Mouse (Mus musculus) induced T-regulatory cell, adult 2 months (primary cell): Measurements from ENCODE around the gene Lefty2.

Experiments used
- DNase-seq: peaks from one replicate; pipeline ENCODE4 v3.0.0-alpha.2; 2012; ENCODE audit warnings: low read depth

The Lefty2 gene

DNA sequence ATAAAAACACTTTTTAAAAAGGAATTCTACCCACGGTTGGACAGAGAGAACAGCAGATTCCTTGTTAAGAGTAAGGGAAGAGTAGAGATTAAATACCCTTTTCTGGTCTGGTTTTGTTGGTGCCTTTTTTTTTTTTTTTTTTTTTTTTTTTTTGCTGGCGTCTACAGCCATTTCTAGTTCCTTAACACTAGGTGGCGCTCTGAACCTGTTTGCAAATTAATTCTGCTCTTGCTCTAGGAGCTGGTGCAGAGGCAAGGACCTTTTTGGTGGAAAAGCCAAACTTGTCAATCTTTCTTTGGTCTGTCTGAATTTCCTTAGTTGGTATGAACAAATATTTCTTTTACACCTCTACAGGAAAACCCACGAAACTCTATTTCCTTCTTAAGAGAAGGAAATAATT, 8.2 kb downstream of the Lefty2 start:
- peak; percentile 87 for DNase-seq

DNA sequence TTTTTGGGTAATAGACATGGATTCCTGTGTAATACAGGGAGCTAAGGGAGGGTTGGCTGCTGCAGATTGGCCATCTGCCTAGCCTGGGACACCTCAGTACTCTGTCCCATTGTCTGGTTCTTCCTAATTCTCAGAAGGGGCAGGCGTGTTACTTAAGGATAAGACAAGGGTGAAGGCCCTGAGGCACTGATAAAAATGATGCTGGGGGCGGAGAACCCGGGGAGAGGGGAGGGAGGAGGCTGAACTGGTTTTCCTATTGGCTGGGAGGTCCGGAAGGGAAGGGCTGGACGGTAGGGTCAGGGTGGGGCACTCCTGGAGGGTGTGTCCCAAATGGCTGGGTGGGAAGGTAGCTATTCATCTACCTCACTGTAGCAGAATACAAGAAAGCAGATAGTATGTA, 10.0 kb downstream of the Lefty2 start:
- DNase-seq = peak; percentile 43

DNA sequence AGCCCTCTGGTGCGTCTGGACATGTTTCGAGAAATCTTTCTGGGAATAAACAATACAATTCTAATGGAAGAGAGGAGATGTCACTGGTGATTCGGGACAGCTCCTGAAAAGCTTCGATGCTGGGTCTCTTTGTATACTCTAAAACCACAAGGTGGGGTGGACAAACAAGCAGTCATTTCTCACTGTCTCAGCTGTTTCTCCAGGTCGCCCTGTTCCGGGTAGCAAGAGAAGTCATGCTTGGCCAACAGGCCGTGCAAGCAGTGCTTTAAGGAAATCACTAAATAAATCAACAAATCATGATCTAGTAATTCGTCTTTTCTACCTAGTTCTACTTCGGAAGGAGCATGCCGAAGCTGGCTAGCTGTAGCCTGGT, 10.7 kb downstream of the Lefty2 start:
- DNase-seq = no peak

DNA sequence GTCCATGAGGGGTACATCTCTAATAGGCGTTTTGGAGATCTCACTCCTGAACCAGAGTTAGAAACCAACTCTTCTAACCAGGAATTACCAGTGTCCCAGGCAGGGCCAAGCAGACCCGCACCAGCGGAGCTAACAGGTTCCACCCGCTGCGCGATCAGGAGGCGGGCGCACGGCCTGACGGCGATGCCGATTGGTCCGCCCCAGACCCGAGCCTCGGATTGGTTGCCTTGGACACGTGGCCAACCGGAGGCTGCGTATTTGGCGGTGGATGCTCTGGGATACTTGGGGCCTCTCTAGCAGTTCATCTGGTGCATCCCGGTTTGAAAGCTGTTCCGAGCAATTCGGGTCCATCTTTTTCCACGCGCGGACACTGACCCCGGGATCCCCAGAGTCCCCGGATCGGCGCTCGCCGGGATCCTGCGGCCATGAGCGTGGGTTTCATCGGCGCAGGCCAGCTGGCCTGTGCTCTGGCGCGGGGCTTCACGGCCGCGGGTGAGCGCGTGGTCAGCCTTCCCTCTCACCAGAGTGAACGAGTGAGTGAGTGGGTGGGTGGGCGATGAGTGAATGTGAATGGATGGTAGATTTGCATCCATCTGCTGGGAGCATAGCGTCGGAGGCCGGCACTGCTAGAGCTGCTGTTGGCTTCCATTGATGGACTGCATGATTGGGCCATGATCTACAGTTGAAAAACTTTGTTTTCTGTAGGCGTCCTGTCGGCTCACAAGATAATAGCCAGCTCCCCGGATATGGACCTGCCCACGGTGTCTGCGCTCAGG, 11.3 kb downstream of the Lefty2 start, which contains the start of gene Pycr2:
Pycr2 (plus strand) TSS at position 255 of the 776 bp plus-strand sequence.
- peak; percentile 96 for DNase-seq

DNA sequence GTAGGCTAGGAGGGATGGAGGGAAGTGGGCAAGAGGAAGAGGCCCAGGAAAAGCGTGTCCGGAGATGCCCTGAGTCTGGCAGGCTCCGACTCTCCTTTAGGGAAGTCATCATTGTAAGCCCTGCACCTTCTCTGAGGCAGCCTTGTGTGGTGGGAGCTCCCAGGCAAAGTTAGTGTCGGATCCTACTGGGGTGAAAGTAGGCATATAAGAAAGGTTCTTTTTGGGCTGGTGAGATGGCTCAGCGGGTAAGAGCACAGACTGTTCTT, 11.8 kb downstream of the Lefty2 start:
- no peak for DNase-seq

DNA sequence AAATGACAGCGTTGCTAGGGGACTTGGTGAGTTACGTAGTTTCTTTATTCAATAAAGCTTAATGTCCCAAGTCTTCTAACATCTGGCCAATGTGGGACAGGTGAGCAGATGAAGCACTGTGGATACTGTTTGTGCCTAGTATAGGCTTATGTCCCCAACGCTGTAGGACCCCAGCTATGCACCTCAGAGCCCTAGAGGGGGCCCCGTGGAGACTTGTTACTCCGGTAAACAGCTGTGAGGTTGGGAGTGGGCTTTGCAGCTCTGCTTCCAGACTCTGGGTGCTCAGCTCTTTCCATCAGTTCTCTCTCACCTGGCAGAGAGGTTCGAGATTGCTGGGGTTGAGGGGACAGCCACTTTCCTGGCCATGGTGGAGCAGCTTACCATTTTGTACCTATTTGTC, 12.4 kb downstream of the Lefty2 start:
- DNase-seq = no peak

DNA sequence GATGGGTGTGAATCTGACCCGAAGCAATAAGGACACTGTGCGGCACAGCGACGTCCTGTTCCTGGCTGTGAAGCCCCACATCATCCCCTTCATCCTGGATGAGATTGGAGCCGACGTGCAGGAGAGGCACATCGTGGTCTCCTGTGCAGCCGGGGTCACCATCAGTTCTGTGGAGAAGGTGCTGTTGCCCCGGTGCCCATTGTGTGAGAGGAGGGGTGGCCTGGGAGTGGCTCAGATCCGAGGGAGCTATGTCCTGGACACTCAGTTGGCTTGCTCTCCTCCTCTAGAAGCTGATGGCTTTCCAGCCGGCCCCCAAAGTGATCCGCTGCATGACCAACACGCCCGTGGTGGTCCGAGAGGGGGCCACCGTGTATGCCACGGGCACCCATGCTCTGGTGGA, 13.0 kb downstream of the Lefty2 start:
- DNase-seq = no peak

DNA sequence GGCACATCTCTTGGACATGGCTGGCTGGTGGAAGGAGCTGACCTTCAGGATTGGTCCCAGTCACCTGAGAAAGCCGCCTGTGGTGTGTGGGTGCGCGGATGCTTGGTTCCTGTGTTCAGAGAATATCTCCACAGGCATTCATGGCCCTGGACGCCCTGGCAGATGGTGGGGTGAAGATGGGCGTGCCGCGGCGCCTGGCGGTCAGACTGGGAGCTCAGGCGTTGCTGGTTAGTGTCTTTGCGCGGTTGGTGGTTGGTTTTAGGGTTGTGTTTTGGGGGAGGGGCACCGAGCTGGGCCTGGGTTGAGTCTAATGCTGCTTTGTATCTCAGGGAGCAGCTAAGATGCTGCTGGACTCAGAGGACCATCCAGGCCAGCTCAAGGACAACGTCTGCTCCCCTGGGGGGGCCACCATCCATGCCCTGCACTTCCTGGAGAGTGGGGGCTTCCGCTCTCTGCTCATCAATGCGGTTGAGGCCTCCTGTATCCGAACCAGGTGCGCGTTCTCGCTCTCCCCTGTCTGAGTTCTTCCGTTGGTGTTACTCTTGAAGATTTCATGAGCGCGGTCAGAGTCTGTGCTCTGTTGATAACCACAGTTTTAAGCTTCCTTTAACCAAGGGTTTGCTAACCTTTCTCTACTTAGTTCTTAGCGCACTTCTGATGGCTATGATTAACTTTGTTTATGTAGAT, 13.7 kb downstream of the Lefty2 start:
- DNase-seq = peak; percentile 48

DNA sequence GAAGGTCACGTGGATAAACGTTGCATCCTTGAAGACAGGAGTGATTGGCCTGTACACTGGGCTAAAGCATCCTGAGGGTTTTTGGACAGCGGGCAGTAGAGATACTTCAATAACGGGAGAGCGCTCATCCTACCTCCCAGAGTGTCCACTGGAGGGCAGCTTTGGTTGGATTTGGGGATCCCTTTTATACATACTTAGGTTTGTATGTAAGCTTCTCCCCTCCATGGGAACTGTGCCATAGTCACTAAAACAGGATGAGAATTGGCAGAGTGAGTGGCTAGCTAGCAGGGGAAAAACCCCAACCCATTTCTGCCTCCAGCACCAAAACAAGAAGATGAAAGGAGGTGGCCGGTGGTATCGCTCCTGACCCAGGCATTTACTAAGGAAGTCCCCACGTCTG, 18.2 kb downstream of the Lefty2 start:
- DNase-seq = peak; percentile 48

DNA sequence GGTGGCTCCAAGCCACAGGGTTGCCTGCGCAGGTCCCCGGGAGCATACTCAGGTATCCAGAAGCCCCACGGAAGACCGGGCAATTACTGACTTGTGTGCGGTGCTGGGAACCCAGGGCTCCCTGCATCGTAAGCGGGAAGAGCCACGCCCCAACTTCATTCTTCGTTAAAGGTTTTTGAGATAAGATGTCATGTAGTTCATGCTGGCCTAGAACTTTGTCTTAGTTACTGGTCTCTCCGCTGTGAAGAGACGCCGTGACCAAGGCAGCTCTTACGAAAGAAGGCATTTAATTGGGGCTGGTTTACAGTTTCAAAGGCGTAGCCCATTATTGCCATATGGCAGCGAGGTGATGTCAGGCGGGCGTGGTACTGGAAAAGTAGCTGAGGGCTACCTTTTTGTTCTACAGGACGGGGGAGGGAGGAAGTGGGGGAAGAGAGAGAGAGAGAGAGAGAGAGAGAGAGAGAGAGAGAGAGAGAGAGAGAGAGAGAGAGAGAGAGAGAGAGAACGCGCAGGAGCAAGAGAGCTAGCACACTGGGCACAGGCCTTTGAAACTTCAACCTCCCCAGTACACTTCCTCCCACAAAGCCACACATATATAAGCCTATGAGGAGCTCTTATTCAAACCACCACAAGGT, 18.9 kb downstream of the Lefty2 start:
- DNase-seq = peak; percentile 83

DNA sequence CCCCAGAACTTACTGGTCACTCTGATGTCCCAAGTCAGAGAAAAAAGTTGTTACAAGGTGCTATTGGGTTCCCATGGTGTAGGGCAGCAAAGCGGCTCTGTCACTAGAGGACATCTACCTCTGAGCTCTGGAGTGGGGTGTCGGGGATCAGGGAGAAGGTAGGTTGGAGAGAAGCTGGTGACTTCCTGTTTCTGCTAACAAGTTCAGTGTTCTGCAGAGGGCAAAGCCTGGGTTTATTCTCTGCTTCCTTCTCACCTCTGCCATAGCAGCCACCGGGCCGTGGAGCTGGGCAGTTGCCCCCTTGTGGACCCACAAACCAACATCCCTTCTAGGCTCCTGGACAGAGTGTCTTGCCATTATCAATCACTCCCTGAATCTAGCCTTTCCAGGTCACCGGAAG, 19.9 kb downstream of the Lefty2 start:
- DNase-seq = peak; percentile 57

DNA sequence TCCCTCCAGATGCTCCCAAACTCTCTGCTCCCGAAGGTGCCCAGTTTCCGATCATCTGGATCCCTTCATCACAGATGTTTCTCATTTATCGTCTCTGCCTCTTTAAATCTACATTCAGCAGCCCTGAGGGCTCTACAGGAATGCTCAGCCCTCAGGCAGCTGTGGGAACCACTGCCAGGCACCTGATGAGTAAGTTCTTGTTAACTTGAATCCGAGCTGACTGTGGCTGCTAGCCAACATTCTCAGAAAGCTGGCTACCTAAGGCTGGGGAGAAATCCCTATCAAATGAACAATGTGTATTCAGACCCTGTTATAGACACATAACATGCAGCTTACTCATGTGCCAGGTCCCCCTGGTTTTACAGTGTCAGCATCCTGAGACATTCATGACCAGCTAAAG, 20.9 kb downstream of the Lefty2 start:
- DNase-seq = no peak

DNA sequence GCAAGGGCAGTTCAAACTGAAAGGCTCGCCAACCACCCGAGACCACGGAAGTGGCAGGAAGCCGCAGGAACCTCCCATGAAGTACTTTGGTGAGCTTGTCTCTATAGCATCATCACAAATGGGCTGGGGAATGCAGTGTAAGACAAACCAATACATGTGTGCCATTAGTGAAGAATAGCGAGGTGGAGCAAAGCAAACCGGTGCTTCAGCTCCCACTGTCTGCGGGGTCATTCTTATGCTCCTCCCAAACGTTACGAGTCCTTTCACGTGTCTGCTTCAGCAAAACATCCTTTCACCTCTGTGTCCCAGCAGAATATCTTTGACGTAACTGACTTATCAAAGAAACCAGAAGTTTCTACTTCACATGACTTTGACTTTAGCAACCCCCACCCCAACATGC, 23.5 kb downstream of the Lefty2 start:
- peak; percentile 85 for DNase-seq

DNA sequence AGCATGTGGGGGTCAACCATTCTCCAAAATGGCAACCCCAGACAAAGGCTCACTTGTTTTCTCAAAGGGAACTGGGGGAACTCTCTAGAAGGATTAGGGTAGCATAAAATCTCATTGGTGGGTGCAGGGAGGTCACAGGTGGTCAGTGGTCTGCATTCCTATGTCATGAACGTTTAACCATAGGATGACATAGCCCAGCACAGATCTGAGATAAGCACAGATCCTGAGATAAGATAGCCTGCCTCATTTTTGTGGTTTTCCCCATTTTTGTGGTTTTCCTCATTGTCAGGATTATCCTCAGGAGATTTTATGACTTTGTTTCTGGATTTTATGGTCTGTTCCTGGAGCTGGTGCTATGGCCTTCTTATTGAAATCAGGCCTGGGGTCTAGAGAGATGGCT, 24.1 kb downstream of the Lefty2 start:
- DNase-seq = no peak

DNA sequence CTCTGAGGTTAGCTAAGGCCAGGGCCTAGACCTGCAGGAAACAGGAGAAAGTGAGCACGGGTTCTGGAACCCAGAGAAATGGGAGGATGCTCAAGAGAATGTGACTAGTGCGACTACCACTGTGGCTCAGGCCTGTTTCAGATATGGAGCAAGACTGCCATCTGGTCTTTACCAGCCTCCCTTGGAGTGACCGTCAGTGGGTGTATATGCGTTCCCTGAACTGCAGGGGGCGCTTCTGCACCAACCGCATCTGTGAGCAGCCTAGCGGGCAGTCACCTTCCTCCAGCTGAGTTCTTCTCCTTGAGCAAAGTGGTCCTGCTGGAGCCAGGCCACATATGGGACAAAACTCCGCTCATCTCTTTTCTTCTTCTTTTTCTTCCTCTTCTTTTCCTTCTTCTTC, 26.8 kb downstream of the Lefty2 start:
- peak; percentile 61 for DNase-seq

DNA sequence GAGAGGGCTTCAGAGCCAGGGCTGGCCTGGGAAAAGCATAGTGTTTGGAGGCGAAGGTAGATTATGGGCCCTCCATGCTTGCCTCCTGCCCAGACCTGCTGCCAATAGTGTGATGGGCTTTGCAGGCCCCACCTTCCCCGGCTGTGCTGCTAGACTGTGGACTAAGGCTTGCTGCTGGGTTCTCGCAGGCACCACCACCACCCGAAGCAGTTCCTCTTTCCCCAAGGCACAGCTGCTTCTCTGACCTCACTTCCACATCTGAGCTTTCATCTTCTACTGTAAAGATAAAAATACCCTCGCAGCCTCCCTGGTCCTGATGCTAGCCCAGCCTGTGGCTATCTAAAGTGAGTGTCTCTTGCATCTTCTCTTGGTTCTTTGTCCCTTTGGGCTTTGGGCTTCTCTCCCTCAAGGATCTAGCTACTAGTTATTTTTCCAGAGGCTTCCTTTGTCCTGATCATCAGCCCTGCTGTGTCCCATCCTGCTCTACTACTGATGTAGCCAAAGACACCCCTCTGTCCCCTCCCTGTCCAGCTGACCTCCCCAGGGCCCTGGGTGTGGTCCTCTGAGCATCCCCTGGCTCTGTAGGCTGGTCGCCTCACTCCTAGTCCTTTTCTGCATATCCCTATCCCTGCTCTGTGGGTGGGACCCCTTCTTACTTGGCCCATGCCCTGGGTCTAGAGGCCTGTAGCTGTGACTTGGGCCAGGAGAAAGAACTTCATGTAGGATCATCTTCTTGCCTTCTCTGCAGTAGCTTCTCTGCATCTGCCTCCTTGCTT, 29.6 kb downstream of the Lefty2 start:
- peak; percentile 43 for DNase-seq

DNA sequence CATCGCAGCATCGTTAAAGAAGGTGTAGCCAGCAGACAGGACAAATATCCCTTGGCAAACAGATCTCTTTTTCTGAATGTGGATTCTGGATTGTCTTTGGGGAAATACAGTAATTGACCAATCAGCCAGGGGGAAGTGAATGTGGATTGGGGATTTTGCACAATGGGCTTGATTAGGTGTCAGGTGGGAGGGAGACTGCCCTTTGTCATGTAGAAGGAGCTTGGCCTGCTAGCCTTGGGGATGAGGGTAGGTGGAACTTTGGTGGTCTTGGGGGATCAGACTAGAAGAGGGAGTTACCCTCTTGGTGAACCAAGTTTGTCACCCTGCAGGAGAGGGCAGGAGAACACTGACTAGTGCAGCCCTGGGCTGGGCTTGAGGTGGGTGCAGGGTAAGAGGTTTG, 31.8 kb downstream of the Lefty2 start:
- no peak for DNase-seq

DNA sequence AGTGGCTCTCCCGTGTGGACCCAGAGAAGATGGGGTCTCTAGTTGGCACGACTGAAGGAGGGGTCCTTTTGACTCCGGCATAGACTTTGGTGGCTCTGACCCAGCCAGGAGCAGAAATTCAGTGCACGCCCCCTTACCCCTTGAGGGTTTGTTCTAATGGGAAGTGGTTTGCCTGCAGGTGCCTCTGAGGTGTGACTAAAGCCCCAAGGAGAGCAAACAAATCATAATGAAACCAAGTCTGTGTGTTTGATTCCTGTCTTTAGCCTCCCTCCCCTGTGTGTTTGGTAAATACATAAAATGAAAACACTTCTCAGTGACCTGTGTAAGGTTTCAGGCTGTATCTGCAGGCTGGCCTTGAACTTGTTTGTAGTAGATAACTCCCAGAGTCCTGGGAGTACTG, 33.4 kb downstream of the Lefty2 start:
- DNase-seq = peak; percentile 76

DNA sequence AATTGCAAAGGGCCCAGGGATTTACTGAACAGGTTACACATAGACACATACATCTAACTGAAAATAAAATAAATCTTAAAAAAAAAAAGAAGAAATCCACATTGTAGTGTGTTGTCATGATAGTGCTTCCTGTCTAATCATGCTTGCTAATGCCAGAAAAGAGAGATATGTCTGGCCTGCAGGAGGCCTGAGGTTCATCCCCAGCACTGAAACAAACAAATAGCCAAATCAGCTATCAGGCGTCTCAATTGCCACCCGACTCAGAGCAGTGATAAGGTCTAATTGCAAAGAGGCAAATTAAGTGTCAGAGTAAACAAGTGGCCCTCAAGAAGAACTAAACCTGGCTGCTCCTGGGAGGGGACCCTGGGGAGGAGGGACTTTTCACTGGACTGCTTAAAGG, 36.7 kb downstream of the Lefty2 start:
- DNase-seq = no peak

DNA sequence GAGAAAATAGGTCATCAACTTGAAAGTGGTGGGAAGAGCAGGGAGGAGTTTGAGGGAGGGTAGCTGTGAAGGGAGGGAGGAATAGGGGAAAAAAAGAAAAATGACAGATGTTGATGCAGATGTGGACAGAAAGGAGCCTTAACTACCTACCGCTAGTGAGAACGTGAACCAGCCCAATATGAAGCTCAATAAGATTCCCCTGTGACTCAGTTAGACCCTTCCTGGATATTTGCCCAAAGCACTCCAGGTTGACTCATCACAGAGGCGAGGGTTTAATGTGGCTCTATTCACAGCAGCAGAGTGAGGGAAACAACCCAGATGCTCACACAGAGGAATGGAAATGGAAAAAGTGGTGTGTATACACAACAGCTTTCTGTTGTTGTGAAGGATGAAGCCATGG, 38.2 kb downstream of the Lefty2 start:
- no peak for DNase-seq

DNA sequence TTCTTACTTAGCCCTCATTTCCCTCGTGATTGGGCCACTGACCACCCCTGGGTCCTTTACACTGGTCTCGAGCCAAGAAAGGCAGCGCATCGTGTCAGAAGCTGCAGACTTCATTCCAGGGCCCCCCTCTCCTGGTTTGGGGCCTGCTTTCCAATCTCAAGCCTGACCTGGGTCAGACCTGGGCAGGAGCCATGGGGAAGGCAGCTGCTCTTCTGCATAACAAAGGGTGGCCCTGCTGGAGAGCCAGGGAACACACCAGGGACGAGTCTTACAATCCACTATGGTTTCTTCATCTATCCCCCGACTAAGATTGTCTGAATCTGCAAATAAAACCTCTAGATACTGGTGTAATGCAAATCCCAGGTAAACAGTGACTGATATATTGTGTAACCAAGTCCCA, 40.8 kb downstream of the Lefty2 start:
- DNase-seq = no peak

DNA sequence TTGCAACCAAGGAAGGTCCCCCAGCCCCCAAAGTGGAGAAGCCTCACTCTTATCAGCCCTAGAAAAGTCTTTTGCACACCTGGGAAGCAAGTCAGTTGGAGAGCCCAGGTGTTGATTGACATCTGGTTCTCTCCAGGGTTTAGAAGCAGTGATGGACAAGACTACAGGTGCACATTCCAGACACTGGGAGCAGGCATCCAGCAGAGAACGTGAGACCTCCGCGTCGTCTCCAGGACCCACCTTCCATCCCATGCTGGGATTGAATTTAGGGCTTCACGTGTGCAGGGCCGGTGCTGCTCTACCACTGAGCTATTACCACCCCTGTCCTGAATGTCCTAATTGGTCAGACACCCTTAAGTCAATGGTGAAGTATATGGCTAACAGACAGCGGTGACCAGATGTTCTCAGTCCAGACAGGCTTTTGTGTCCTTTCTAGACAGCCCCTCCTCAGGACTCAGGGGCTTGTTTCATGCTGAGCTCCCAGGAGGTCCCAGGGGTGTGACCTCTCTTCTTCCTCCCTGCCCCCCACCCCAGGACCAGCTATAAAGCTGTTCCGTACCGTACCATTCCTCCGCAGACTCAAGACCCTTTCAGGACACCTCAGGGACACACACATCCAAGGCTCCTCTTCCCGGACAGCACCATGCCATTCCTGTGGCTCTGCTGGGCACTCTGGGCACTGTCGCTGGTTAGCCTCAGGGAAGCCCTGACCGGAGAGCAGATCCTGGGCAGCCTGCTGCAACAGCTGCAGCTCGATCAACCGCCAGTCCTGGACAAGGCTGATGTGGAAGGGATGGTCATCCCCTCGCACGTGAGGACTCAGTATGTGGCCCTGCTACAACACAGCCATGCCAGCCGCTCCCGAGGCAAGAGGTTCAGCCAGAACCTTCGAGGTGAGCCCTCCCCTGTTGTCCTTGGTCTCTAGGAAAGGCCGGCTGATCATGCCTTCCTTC, 41.8 kb downstream of the Lefty2 start, which contains the start of gene Lefty1:
Lefty1 (plus strand) TSS at position 556 of the 953 bp plus-strand sequence.
- no peak for DNase-seq
